Mouse (Mus musculus) liver, embryonic 14.5 days (tissue): ENCODE data around the gene Abi1.

Source experiments
- CTCF ChIP-seq: IDR thresholded peaks from 2 replicates; pipeline ENCODE4 v1.5.1; 2016; ENCODE audit warnings: antibody characterized with exemption, low read depth, control low read depth
- EP300 ChIP-seq: IDR thresholded peaks from 2 replicates; pipeline ENCODE4 v1.6.1; 2016; ENCODE audit warnings: antibody characterized with exemption, low read depth

DNA sequence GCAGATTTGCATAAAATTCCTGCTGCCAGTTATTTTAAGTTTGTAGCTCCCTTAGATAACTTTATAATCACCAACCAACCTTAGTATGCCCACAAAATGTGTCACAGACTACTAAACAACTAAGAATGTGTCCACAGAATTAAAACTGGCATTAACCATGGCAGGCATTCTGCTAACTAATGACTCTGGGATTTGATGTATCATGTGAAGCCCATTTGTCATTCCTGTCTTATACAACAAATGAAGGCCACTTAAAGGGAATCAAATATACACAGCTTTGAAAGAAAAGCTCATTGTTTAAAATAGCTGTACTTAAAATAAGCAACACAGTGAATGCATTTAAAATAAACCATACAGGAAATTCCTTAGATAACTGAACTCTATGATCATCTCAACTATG, 44.0 kb downstream of the Abi1 start:
- TF ChIP-seq CTCF = no peak
- TF ChIP-seq EP300 = no peak
